Mouse (Mus musculus) heart, embryonic 10.5 days (tissue): Measurements from ENCODE around the gene Myb. TPM values are rescaled to one million over a fixed set of nuclear protein-coding genes. Genes with fewer than 3 reads are reported as not detected.

Source experiments
- DNase-seq: peaks from one replicate; pipeline ENCODE4 v3.0.0-alpha.2; 2017; ENCODE audit warnings: low spot score
- H3K27ac ChIP-seq: fragments of 300-500 bp; sonication (generic); 2 replicates; pipeline ENCODE4 v1.5.1; 2016; ENCODE audit warnings: mild to moderate bottlenecking
- H3K27me3 ChIP-seq: fragments of 300-500 bp; sonication (generic); 2 replicates; pipeline ENCODE4 v1.6.1; 2016; ENCODE audit warnings: mild to moderate bottlenecking; ENCODE audit not compliant: poor library complexity, insufficient read depth, severe bottlenecking
- H3K36me3 ChIP-seq: fragments of 300-500 bp; sonication (generic); 2 replicates; pipeline ENCODE4 v1.6.1; 2016; ENCODE audit warnings: mild to moderate bottlenecking, moderate library complexity
- H3K4me1 ChIP-seq: fragments of 300-500 bp; sonication (generic); 2 replicates; pipeline ENCODE4 v1.6.1; 2016; ENCODE audit warnings: mild to moderate bottlenecking
- H3K4me3 ChIP-seq: fragments of 300-500 bp; sonication (generic); 2 replicates; pipeline ENCODE4 v1.5.1; 2016; ENCODE audit warnings: mild to moderate bottlenecking, moderate library complexity
- H3K9me3 ChIP-seq: fragments of 300-500 bp; sonication (generic); 2 replicates; pipeline ENCODE4 v1.6.1; 2016; ENCODE audit warnings: mild to moderate bottlenecking, moderate library complexity
- WGBS: fragments of 180-500 bp; shearing (Covaris S2); methylation state at CpG from one replicate; pipeline ENCODE4 v1.1.7; 2016; 5-methylcytosine and 5-hydroxymethylcytosine counted together
- polyA plus RNA-seq: library from polyadenylated mRNA; unstranded; fragments of >200 nt; fragmentation: Nextera tagmentation; extraction: Ambion mirVana; gene quantifications from 2 replicates; pipeline ENCODE4 v1.2.1, GENCODE M21; 2016

Gene Myb
- polyA plus RNA-seq, 1 experiment from 2014 or later = 3.2 TPM

DNA sequence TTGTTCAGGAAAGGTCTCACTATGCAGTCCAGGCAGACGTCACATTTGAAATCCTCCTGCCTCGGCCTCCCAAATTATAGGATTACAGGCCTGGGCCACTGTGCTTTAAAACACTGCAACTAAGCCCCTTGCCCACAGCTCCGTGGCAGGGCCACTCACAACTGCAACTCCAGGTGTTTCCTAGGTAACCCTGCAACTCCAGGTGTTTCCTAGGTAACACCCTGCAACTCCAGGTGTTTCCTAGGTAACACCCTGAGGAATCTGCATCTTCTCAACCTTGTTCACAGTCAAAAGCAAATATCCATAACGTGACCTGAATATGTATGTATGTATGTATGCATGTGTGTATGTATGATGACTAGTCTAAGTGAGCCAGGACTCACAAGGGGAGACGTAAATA is 75.7 kb downstream of the Myb start:
- H3K27me3 ChIP-seq = no peaks in the 10 kb centered on the region
- WGBS = 71% methylated on average over 5 of the region's 5 CpGs
- DNase-seq = no peak
- no peaks in the 10 kb centered on the region for H3K4me1 ChIP-seq
- H3K27ac ChIP-seq = no peak overlapping the region
- H3K9me3 ChIP-seq = no peaks in the 10 kb centered on the region
- no peaks in the 10 kb centered on the region for H3K36me3 ChIP-seq
- H3K4me3 ChIP-seq = no peak overlapping the region

DNA sequence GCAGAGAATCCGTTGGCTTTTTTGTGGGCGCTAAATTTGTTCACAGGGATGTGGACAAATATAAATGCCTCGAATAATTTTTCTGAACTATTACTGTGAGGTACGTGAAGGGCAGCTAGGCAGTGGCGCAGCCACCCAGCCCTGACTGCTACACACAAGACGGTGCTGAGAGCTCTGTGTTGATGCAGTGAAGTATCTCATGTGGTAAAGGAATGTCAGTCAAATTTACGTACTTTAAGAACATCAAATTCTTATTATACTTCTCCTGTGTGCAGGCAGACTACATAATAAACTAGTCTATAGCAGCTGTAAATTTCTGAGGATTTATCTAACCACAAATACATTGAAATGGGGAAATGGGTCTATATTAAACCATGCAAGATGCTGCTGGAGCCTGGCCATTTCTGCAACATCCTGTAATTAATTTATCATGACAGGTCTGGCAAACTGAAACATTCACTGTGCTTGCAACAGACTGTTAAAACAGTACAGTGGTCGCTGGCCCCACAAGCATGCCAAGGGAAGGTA is 77.3 kb downstream of the Myb start:
- H3K27ac ChIP-seq = no peak overlapping the region
- DNase-seq = no peak

DNA sequence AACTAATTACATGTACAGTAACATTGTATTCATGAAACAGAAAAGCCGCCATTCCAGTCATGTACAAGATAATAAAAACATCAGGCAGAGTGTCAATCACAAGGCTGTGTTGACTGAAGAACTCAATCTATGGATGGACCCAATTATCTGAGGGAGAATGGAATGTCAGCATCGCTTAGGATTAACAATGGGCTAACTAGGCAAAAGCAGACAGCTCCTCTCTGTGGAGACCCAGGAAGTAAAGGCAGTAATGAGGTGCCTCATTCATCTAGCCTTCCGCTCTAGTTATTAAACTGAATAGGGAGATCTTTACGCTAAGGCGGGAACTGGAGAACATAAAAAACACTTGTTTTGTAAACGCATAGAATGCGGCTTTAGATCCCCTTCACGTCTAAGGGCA is 78.3 kb downstream of the Myb start:
- no peak for DNase-seq
- H3K36me3 ChIP-seq = no peaks in the 10 kb centered on the region
- no peaks in the 10 kb centered on the region for H3K27me3 ChIP-seq
- WGBS = 82% methylated on average over 8 of the region's 8 CpGs
- no peak overlapping the region for H3K4me3 ChIP-seq
- H3K4me1 ChIP-seq = no peaks in the 10 kb centered on the region
- H3K27ac ChIP-seq = no peak overlapping the region
- no peaks in the 10 kb centered on the region for H3K9me3 ChIP-seq

More for the DNA sequence above, 77.3 kb downstream of the Myb start:
- Histone ChIP-seq H3K9me3 (no peaks in the 10 kb centered on the region), H3K4me1 (no peaks in the 10 kb centered on the region), H3K4me3 (no peak overlapping the region), H3K27me3 (no peaks in the 10 kb centered on the region), H3K36me3 (no peaks in the 10 kb centered on the region)
- WGBS = 83% methylated on average over 8 of the region's 8 CpGs

DNA sequence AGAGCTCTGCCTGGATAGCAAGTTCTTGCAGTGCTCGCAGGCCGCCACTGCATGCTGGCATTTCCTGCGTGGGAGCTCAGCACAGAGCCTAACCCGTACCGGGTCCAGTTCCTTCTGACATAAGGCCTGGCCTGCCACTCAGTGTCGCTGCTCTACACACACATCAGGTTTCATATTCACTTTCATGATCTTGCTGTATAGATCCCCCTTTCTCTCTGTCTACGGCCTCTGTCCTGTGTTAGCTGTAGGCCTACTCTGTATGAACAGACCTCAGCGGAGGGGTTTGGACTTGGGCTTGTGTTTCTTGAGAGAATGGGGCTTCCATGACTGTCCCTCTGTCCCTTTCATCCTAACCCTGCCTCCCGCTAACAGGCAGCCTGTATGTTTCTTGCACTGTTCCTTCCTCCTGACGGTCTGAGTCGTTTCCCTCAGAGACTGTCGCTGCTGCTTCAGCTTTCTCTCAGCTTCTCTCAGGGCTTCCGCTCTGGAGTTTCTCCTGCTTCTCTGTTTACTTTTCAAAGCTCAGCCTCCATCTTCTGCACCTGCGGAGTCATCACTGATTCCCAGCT is 83.5 kb downstream of the Myb start:
- H3K27me3 ChIP-seq = no peaks in the 10 kb centered on the region
- no peaks in the 10 kb centered on the region for H3K9me3 ChIP-seq
- WGBS = 70% methylated on average over 14 of the region's 14 CpGs
- H3K36me3 ChIP-seq = no peaks in the 10 kb centered on the region
- H3K4me1 ChIP-seq = no peaks in the 10 kb centered on the region
- no peak for DNase-seq
- H3K27ac ChIP-seq = no peak overlapping the region
- H3K4me3 ChIP-seq = no peak overlapping the region

DNA sequence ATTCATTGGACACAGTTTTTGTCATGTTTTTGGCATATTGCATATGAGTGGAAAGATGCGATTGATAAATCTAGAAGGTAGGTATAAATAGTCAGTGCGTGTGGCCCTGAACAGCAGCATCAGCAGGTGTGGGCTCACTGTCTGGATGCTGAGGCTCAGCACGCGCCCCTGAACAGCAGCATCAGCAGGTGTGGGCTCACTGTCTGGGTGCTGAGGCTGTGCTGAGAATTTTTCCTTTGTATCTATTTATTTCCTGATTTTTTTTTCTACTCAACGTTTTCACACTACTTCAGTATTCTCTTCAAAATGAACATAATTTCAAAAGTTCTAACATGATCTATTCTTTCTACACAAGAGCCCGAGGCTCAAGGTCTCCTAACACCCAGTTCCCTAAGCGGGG is 84.1 kb downstream of the Myb start:
- no peak overlapping the region for H3K4me3 ChIP-seq
- 87% methylated on average over 7 of the region's 7 CpGs for WGBS
- H3K9me3 ChIP-seq = no peaks in the 10 kb centered on the region
- DNase-seq = no peak
- H3K27me3 ChIP-seq = no peaks in the 10 kb centered on the region
- H3K4me1 ChIP-seq = no peaks in the 10 kb centered on the region
- no peak overlapping the region for H3K27ac ChIP-seq
- no peaks in the 10 kb centered on the region for H3K36me3 ChIP-seq

DNA sequence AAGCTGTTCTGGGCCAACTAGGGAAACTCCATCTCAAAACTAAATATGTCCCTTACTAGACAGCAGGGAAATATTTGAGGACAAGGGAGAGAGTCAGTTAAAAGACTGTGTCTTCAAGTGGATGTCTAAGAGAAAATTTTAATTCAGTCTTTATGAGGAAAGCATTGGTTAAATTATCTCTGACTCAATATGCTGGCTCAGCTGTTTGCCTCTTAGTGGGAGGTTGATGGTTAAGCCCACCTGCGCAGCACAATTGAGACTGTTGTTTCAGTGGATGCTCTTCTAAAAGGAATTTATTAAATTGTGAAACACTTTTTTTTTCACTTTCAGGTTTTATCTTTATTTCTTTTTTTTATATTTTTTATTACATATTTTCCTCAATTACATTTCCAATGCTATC is 84.6 kb downstream of the Myb start:
- WGBS = 100% methylated on average over 1 of the region's 1 CpGs
- Histone ChIP-seq H3K27me3 (no peaks in the 10 kb centered on the region), H3K4me1 (no peaks in the 10 kb centered on the region), H3K27ac (no peak overlapping the region), H3K4me3 (no peak overlapping the region), H3K9me3 (no peaks in the 10 kb centered on the region), H3K36me3 (no peaks in the 10 kb centered on the region)
- DNase-seq = no peak

Other genes starting within 250 kb of the Myb start
- gene Ahi1, start 208.4 kb downstream of the Myb start, polyA plus RNA-seq = 5.2 and 6.5 TPM in 2 replicates
- 92.2 and 95.8 TPM in 2 replicates for gene Hbs1l, start 135.0 kb upstream of the Myb start, polyA plus RNA-seq
- 0.10 and 0.19 TPM in 2 replicates for gene Aldh8a1, start 216.3 kb upstream of the Myb start, polyA plus RNA-seq